Mouse (Mus musculus) hindbrain, postnatal 0 days (tissue): Measurements from ENCODE around the gene Pprc1. TPM values are rescaled to one million over a fixed set of nuclear protein-coding genes. Genes with fewer than 3 reads are reported as not detected.

ENCODE experiments used
- ATAC-seq: fragments of 200-750 bp; cut with Nextera tagmentation; 2 replicates; pipeline ENCODE4 v1.8.0; 2017; ENCODE audit warnings: mild to moderate bottlenecking, moderate TSS enrichment, moderate library complexity
- DNase-seq: peaks from one replicate; pipeline ENCODE4 v3.0.0-alpha.2; 2015; ENCODE audit warnings: low spot score
- H3K27ac ChIP-seq: fragments of 300-500 bp; sonication (generic); 2 replicates; pipeline ENCODE4 v1.5.1; 2014; ENCODE audit warnings: mild to moderate bottlenecking
- H3K27me3 ChIP-seq: fragments of 300-500 bp; sonication (generic); 2 replicates; pipeline ENCODE4 v1.6.1; 2014; ENCODE audit warnings: low read length, mixed read lengths; ENCODE audit not compliant: insufficient read depth
- H3K36me3 ChIP-seq: fragments of 300-500 bp; sonication (generic); 2 replicates; pipeline ENCODE4 v1.6.1; 2014; ENCODE audit warnings: low read length, mixed read lengths; ENCODE audit not compliant: insufficient read depth
- H3K4me1 ChIP-seq: fragments of 300-500 bp; sonication (generic); 2 replicates; pipeline ENCODE4 v1.6.1; 2014; ENCODE audit warnings: antibody characterized with exemption, low read length, mixed read lengths; ENCODE audit not compliant: insufficient read depth
- H3K4me2 ChIP-seq: fragments of 300-500 bp; sonication (generic); 2 replicates; pipeline ENCODE4 v1.6.1; 2014; ENCODE audit warnings: low read depth, mild to moderate bottlenecking, low read length, moderate library complexity, mixed read lengths
- H3K4me3 ChIP-seq: fragments of 300-500 bp; sonication (generic); 2 replicates; pipeline ENCODE4 v1.5.1; 2014; ENCODE audit warnings: low read length
- H3K9ac ChIP-seq: fragments of 300-500 bp; sonication (generic); replicated peaks from 2 replicates; pipeline ENCODE4 v1.6.1; 2014; ENCODE audit warnings: mild to moderate bottlenecking, low read length, moderate library complexity, mixed read lengths
- H3K9me3 ChIP-seq: fragments of 300-500 bp; sonication (generic); 2 replicates; pipeline ENCODE4 v1.6.1; 2016; ENCODE audit warnings: low read length, mixed read lengths
- CTCF ChIP-seq: IDR thresholded peaks from 2 replicates; pipeline ENCODE4 v1.5.1; 2016; ENCODE audit warnings: antibody characterized with exemption, control low read depth, low read depth
- WGBS: fragments of 180-500 bp; shearing (Covaris S2); extraction: QIAGEN DNeasy Blood & Tissue Kit; methylation state at CpG from one replicate; pipeline ENCODE4 v1.1.7; 2014; 5-methylcytosine and 5-hydroxymethylcytosine counted together
- polyA plus RNA-seq: library from polyadenylated mRNA; unstranded; fragments of >200 nt; fragmentation: Nextera tagmentation; extraction: Ambion mirVana; gene quantifications from 2 replicates; pipeline ENCODE4 v1.2.1, GENCODE M21; 2015
- total RNA-seq: library from RNA; depleted of rRNA; stranded (reverse); fragments of >200 nt; gene quantifications from 2 replicates; pipeline ENCODE4 v1.2.3, GENCODE M21; 2014; rRNA removed

Gene Pprc1
- total and polyA plus RNA-seq, 2 experiments from 2014 or later = 9.0 to 9.3 TPM

GRCm38 (mm10) chr19:46110214-46110613 is 65.5 kb downstream of the Pprc1 start:
- ATAC-seq = no peak
- Histone ChIP-seq H3K27me3 (no peaks in the 10 kb centered on the region; the same call in 1 of the 2 replicates), H3K4me3 (no peak overlapping the region), H3K9me3 (no peaks in the 10 kb centered on the region), H3K4me1 (no peaks in the 10 kb centered on the region), H3K27ac (no peak overlapping the region), H3K4me2 (no peak overlapping the region), H3K36me3 (no peaks in the 10 kb centered on the region), H3K9ac (no peak overlapping the region)
- no peak for TF ChIP-seq CTCF
- no peak for DNase-seq
- 77% methylated on average over 2 of the region's 2 CpGs for WGBS

GRCm38 (mm10) chr19:46110781-46111180 is 66.1 kb downstream of the Pprc1 start:
- no peaks in the 10 kb centered on the region; the same call in 1 of the 2 replicates for H3K27me3 ChIP-seq
- H3K4me2 ChIP-seq = no peak overlapping the region
- H3K36me3 ChIP-seq = no peaks in the 10 kb centered on the region
- H3K4me1 ChIP-seq = no peaks in the 10 kb centered on the region
- no peak overlapping the region for H3K27ac ChIP-seq
- no peaks in the 10 kb centered on the region for H3K9me3 ChIP-seq
- ATAC-seq (no peak), DNase-seq (no peak)
- no peak for TF ChIP-seq CTCF
- WGBS = 85% methylated on average over 5 of the region's 5 CpGs
- no peak overlapping the region for H3K4me3 ChIP-seq
- H3K9ac ChIP-seq = no peak overlapping the region

GRCm38 (mm10) chr19:46114617-46115016 is 69.9 kb downstream of the Pprc1 start:
- no peak for TF ChIP-seq CTCF
- no peak overlapping the region for H3K4me2 ChIP-seq
- no peak overlapping the region for H3K4me3 ChIP-seq
- no peaks in the 10 kb centered on the region for H3K36me3 ChIP-seq
- no peak for DNase-seq
- H3K9me3 ChIP-seq = no peaks in the 10 kb centered on the region
- H3K27me3 ChIP-seq = no peaks in the 10 kb centered on the region; the same call in 1 of the 2 replicates
- H3K9ac ChIP-seq = no peak overlapping the region
- no peaks in the 10 kb centered on the region for H3K4me1 ChIP-seq
- no peak overlapping the region for H3K27ac ChIP-seq
- ATAC-seq = no peak
- WGBS = 62% methylated on average over 4 of the region's 4 CpGs

GRCm38 (mm10) chr19:46119458-46119857 is 74.8 kb downstream of the Pprc1 start:
- no peak for TF ChIP-seq CTCF
- H3K27me3 ChIP-seq = no peaks in the 10 kb centered on the region
- WGBS = 88% methylated on average over 3 of the region's 3 CpGs
- H3K4me1 ChIP-seq = no peaks in the 10 kb centered on the region
- ATAC-seq = no peak
- H3K4me2 ChIP-seq = no peak overlapping the region
- H3K9me3 ChIP-seq = no peaks in the 10 kb centered on the region
- H3K9ac ChIP-seq = no peak overlapping the region
- DNase-seq = no peak
- H3K4me3 ChIP-seq = no peak overlapping the region
- no peak overlapping the region for H3K27ac ChIP-seq
- H3K36me3 ChIP-seq = no peaks in the 10 kb centered on the region

GRCm38 (mm10) chr19:46120872-46121271 is 76.2 kb downstream of the Pprc1 start:
- Histone ChIP-seq H3K27me3 (no peaks in the 10 kb centered on the region), H3K4me3 (no peak overlapping the region), H3K4me2 (no peak overlapping the region), H3K36me3 (no peaks in the 10 kb centered on the region), H3K27ac (no peak overlapping the region), H3K9me3 (no peaks in the 10 kb centered on the region), H3K4me1 (no peaks in the 10 kb centered on the region), H3K9ac (no peak overlapping the region)
- WGBS = 82% methylated on average over 6 of the region's 6 CpGs
- ATAC-seq = no peak
- no peak for TF ChIP-seq CTCF
- DNase-seq = no peak

Other genes starting within 250 kb of the Pprc1 start
- 17.8 and 30.3 TPM in 2 replicates for gene Kcnip2, start 228.8 kb upstream of the Pprc1 start, total RNA-seq
- gene Kcnip2, start 228.8 kb upstream of the Pprc1 start, polyA plus RNA-seq = 16.5 and 17.8 TPM in 2 replicates
- gene Armh3, start 46.4 kb upstream of the Pprc1 start, total RNA-seq = 17.5 and 19.1 TPM in 2 replicates
- 15.0 and 16.5 TPM in 2 replicates for gene Armh3, start 46.4 kb upstream of the Pprc1 start, polyA plus RNA-seq
- 10.6 and 13.1 TPM in 2 replicates for gene Hps6, start 41.4 kb upstream of the Pprc1 start, total RNA-seq
- gene Hps6, start 41.4 kb upstream of the Pprc1 start, polyA plus RNA-seq = 4.7 TPM in 2 replicates
- 139 and 140 TPM in 2 replicates for gene Ldb1, start 328 bp downstream of the Pprc1 start, total RNA-seq
- gene Ldb1, start 328 bp downstream of the Pprc1 start, polyA plus RNA-seq = 76.8 and 83.0 TPM in 2 replicates
- gene Nolc1, start 31.0 kb downstream of the Pprc1 start, total RNA-seq = 24.1 and 26.9 TPM in 2 replicates
- gene Nolc1, start 31.0 kb downstream of the Pprc1 start, polyA plus RNA-seq = 57.7 and 61.6 TPM in 2 replicates
- gene Elovl3, start 87.0 kb downstream of the Pprc1 start, total RNA-seq = not detected in 2 replicates
- gene Elovl3, start 87.0 kb downstream of the Pprc1 start, polyA plus RNA-seq = not detected in 2 replicates
- gene Pitx3, start 103.4 kb downstream of the Pprc1 start, total RNA-seq = 0.21 and 1.7 TPM in 2 replicates
- 0.16 TPM in 1 of 2 replicates, not detected in the other for gene Pitx3, start 103.4 kb downstream of the Pprc1 start, polyA plus RNA-seq
- gene Gbf1, start 107.6 kb downstream of the Pprc1 start, total RNA-seq = 56.4 and 63.7 TPM in 2 replicates
- gene Gbf1, start 107.6 kb downstream of the Pprc1 start, polyA plus RNA-seq = 51.2 and 52.0 TPM in 2 replicates